Mouse (Mus musculus): ENCODE data around the gene Pnpla6. TPM values are rescaled to one million over a fixed set of nuclear protein-coding genes. Genes with fewer than 3 reads are reported as not detected.

The Pnpla6 gene
- polyA plus RNA-seq, 1 experiment from 2014 or later = 23.4 TPM

GRCm38 (mm10) chr8:3485192-3485591 lies 30.0 kb upstream of the Pnpla6 start:
- no peaks in the 10 kb centered on the region for H3K27me3 ChIP-seq (replicated peaks)
- ATAC-seq (ENCODE audit: insufficient number of reproducible peaks, low FRiP score) = no peak
- no peaks in the 10 kb centered on the region for H3K9me3 ChIP-seq (replicated peaks)
- H3K4me3 ChIP-seq = no peak overlapping the region
- H3K4me2 ChIP-seq = no peak overlapping the region
- H3K27ac ChIP-seq (ENCODE audit: poor library complexity, severe bottlenecking) = no peak overlapping the region
- H3K36me3 ChIP-seq = no peaks in the 10 kb centered on the region
- no peak overlapping the region for H3K9ac ChIP-seq
- WGBS = 28% methylated on average over 5 of the region's 5 CpGs
- H3K4me1 ChIP-seq (replicated peaks) = no peaks in the 10 kb centered on the region; the same call in 1 of the 2 replicates

- H3K9me3 ChIP-seq (replicated peaks) = peaks cover 7% of the 10 kb centered on the region; the same call in 1 of the 2 replicates
- ATAC-seq (ENCODE audit: insufficient number of reproducible peaks, low FRiP score) = peak; percentile 91
- WGBS = under 1% methylated on average over 55 of the region's 64 CpGs
Observed at GRCm38 (mm10) chr8:3492901-3493844, 22.0 kb upstream of the Pnpla6 start, which contains the start of gene Zfp358. Gene Zfp358 (plus strand): TSS chr8:3493138.

GRCm38 (mm10) chr8:3493845-3494208 lies 21.4 kb upstream of the Pnpla6 start:
- H3K9ac ChIP-seq = peak overlapping the region; percentile 97
- H3K4me2 ChIP-seq = peak overlapping the region; percentile 78
- peaks cover 7% of the 10 kb centered on the region; the same call in 1 of the 2 replicates for H3K9me3 ChIP-seq (replicated peaks)
- ATAC-seq (ENCODE audit: insufficient number of reproducible peaks, low FRiP score) = no peak
- no peaks in the 10 kb centered on the region for H3K27me3 ChIP-seq (replicated peaks)
- H3K4me3 ChIP-seq = peak overlapping the region; percentile 82
- WGBS = 29% methylated on average over 6 of the region's 6 CpGs
- no peak overlapping the region for H3K27ac ChIP-seq (ENCODE audit: poor library complexity, severe bottlenecking)
- peaks cover 37% of the 10 kb centered on the region for H3K36me3 ChIP-seq
- H3K4me1 ChIP-seq (replicated peaks) = peaks cover 9% of the 10 kb centered on the region

More at GRCm38 (mm10) chr8:3492901-3493844, 22.0 kb upstream of the Pnpla6 start, which contains the start of gene Zfp358:
- Histone ChIP-seq H3K27ac (ENCODE audit: poor library complexity, severe bottlenecking) (peak within 1 kb of the TSS; percentile 83), H3K4me3 (peak within 1 kb of the TSS; percentile 82), H3K36me3 (peaks cover 36% of the 10 kb centered on the region), H3K27me3 (replicated peaks) (no peaks in the 10 kb centered on the region), H3K9ac (peak within 1 kb of the TSS; percentile 97), H3K4me1 (replicated peaks) (peaks cover 9% of the 10 kb centered on the region), H3K4me2 (peak within 1 kb of the TSS; percentile 78)

GRCm38 (mm10) chr8:3495578-3496427 lies 19.4 kb upstream of the Pnpla6 start:
- Histone ChIP-seq H3K4me1 (replicated peaks) (peaks cover 9% of the 10 kb centered on the region), H3K9me3 (replicated peaks) (peaks cover 7% of the 10 kb centered on the region; the same call in 1 of the 2 replicates), H3K36me3 (peaks cover 37% of the 10 kb centered on the region), H3K4me3 (no peak overlapping the region), H3K4me2 (no peak overlapping the region), H3K27me3 (replicated peaks) (no peaks in the 10 kb centered on the region), H3K27ac (ENCODE audit: poor library complexity, severe bottlenecking) (no peak overlapping the region), H3K9ac (no peak overlapping the region)
- ATAC-seq (ENCODE audit: insufficient number of reproducible peaks, low FRiP score) = no peak
- WGBS = 91% methylated on average over 44 of the region's 44 CpGs

GRCm38 (mm10) chr8:3496428-3496748 lies 18.8 kb upstream of the Pnpla6 start:
- Histone ChIP-seq H3K9ac (no peak overlapping the region), H3K4me2 (no peak overlapping the region), H3K27me3 (replicated peaks) (no peaks in the 10 kb centered on the region), H3K4me3 (no peak overlapping the region), H3K4me1 (replicated peaks) (peaks cover 15% of the 10 kb centered on the region), H3K36me3 (peaks cover 37% of the 10 kb centered on the region), H3K27ac (ENCODE audit: poor library complexity, severe bottlenecking) (no peak overlapping the region), H3K9me3 (replicated peaks) (peaks cover 7% of the 10 kb centered on the region; the same call in 1 of the 2 replicates)
- 85% methylated on average over 15 of the region's 15 CpGs for WGBS
- no peak for ATAC-seq (ENCODE audit: insufficient number of reproducible peaks, low FRiP score)

GRCm38 (mm10) chr8:3498583-3498982 lies 16.6 kb upstream of the Pnpla6 start:
- Histone ChIP-seq H3K4me2 (no peak overlapping the region), H3K27me3 (replicated peaks) (no peaks in the 10 kb centered on the region), H3K4me3 (no peak overlapping the region), H3K9me3 (replicated peaks) (peaks cover 7% of the 10 kb centered on the region; the same call in 1 of the 2 replicates), H3K9ac (no peak overlapping the region), H3K4me1 (replicated peaks) (peaks cover 24% of the 10 kb centered on the region), H3K36me3 (peaks cover 37% of the 10 kb centered on the region), H3K27ac (ENCODE audit: poor library complexity, severe bottlenecking) (no peak overlapping the region)
- WGBS = 83% methylated on average over 3 of the region's 3 CpGs
- ATAC-seq (ENCODE audit: insufficient number of reproducible peaks, low FRiP score) = no peak

GRCm38 (mm10) chr8:3499751-3500150 lies 15.4 kb upstream of the Pnpla6 start:
- peaks cover 15% of the 10 kb centered on the region for H3K4me1 ChIP-seq (replicated peaks)
- H3K27me3 ChIP-seq (replicated peaks) = no peaks in the 10 kb centered on the region
- peak overlapping the region; percentile 86 for H3K4me2 ChIP-seq
- peak; percentile 23 for ATAC-seq (ENCODE audit: insufficient number of reproducible peaks, low FRiP score)
- peak overlapping the region; percentile 94 for H3K27ac ChIP-seq (ENCODE audit: poor library complexity, severe bottlenecking)
- 7% methylated on average over 8 of the region's 8 CpGs for WGBS
- H3K36me3 ChIP-seq = peaks cover 37% of the 10 kb centered on the region
- H3K4me3 ChIP-seq = peak overlapping the region; percentile 78
- H3K9me3 ChIP-seq (replicated peaks) = peaks cover 7% of the 10 kb centered on the region; the same call in 1 of the 2 replicates
- H3K9ac ChIP-seq = peak overlapping the region; percentile 89

GRCm38 (mm10) chr8:3500235-3501090 lies 14.7 kb upstream of the Pnpla6 start, which contains the start of gene Mcoln1:
Gene Mcoln1 (plus strand): TSS chr8:3500457.
- under 1% methylated on average over 70 of the region's 70 CpGs for WGBS
- Histone ChIP-seq H3K9ac (peak within 1 kb of the TSS; percentile 89), H3K27me3 (replicated peaks) (no peaks in the 10 kb centered on the region), H3K4me3 (peak within 1 kb of the TSS; percentile 78), H3K4me2 (peak within 1 kb of the TSS; percentile 86), H3K36me3 (peaks cover 30% of the 10 kb centered on the region), H3K4me1 (replicated peaks) (peaks cover 15% of the 10 kb centered on the region), H3K27ac (ENCODE audit: poor library complexity, severe bottlenecking) (peak within 1 kb of the TSS; percentile 94), H3K9me3 (replicated peaks) (peaks cover 7% of the 10 kb centered on the region; the same call in 1 of the 2 replicates)
- peak; percentile 96 for ATAC-seq (ENCODE audit: insufficient number of reproducible peaks, low FRiP score)

- WGBS = 71% methylated on average over 4 of the region's 4 CpGs
- Histone ChIP-seq H3K4me1 (replicated peaks) (peaks cover 15% of the 10 kb centered on the region), H3K27ac (ENCODE audit: poor library complexity, severe bottlenecking) (no peak overlapping the region), H3K9ac (0 out of 2 replicates have a peak overlapping the region, but pooled peaks have one; percentile 18), H3K27me3 (replicated peaks) (no peaks in the 10 kb centered on the region), H3K36me3 (peaks cover 29% of the 10 kb centered on the region), H3K9me3 (replicated peaks) (no peaks in the 10 kb centered on the region), H3K4me3 (no peak overlapping the region), H3K4me2 (no peak overlapping the region)
- ATAC-seq (ENCODE audit: insufficient number of reproducible peaks, low FRiP score) = no peak
Observed at GRCm38 (mm10) chr8:3502217-3502616, 13.0 kb upstream of the Pnpla6 start.

Measured in heart, embryonic 12.5 days (tissue).